Mouse (Mus musculus): ENCODE data around the gene Rbak.
"Not testable (repeated sequence)": the region's sequence is repeated elsewhere in the genome, so short reads cannot be mapped to it uniquely, and the experiment has no call there.

The Rbak gene

DNA sequence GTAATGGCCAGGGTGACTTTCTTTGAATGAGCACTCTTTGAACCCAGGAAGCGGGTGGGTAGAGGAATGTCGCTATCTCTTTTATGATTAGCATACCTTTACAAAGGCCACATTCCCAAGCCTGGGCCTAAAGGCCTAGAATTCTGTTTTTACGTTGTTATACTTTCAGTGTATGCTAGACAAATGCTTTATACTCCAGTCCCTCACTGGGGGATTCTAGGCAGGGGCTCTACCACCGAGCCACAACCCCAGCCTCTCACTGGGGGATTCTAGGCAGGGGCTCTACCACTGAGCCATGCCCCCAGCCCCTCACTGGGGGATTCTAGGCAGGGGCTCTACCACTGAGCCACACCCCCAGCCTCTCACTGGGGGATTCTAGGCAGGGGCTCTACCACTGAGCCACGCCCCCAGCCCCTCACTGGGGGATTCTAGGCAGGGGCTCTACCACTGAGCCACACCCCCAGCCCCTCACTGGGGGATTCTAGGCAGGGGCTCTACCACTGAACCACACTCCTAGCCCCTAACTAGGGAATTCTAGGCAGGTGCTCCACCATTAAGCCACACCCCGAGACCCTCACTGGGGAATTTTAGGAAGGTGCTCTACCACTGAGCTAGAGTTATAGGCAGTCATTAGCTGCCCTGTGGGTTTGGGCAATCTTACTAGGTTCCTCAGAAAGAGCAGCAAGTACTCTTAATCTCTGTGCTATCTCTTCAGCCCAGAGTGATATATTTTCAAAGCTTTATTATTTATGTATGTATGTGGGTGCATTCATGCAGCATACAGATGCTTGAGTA lies 46.2 kb downstream of the Rbak start:
- DNase-seq (ENCODE audit: low spot score), result not testable (repeated sequence)

- DNase-seq (ENCODE audit: low spot score), result no peak
These were observed 47.5 kb downstream of the Rbak start for GRCm38 (mm10) chr5:143132935-143133514.

DNA sequence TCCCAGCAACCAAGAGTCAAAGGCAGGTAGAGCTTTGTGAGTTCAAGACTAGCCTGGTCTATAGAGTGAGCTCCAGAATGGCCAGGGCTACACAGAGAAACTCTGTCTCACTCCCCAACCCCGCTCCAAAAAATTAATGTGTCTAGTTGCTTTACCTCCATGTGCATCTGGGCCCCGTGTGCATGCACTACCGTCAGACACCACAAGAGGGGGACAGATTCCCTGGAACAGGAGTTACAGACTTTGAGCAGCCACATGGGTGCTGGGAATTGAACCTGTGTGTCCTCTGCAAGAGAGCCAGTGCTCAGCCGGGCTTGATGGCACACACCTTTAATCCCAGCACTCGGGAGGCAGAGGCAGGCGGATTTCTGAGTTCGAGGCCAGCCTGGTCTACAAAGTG lies 50.2 kb downstream of the Rbak start:
- no peak for DNase-seq (ENCODE audit: low spot score)

GRCm38 (mm10) chr5:143129101-143129500 lies 51.5 kb downstream of the Rbak start:
- no peak for DNase-seq (ENCODE audit: low spot score)

DNA sequence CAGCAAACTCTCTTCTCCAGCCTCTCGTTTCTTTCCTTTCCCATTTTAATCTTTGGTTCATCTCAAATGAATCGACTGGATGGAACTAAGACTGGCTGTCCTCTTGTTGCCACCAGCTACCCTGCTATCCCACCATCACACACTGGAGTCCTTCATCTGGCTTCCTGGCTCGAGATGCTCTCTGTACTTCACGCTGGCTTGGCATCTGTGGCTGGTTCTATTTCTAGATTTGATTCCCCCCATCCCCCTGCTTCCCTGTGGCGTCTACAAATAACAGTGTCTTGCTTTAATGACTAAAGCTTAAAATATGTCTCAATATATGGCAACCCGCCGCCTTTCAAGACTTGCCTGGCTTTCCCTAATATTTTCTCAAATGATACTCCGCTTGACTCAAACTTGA lies 52.7 kb downstream of the Rbak start:
- DNase-seq (ENCODE audit: low spot score), result no peak

- DNase-seq (ENCODE audit: low spot score), result no peak
These were observed 53.7 kb downstream of the Rbak start for GRCm38 (mm10) chr5:143126908-143127307.

DNA sequence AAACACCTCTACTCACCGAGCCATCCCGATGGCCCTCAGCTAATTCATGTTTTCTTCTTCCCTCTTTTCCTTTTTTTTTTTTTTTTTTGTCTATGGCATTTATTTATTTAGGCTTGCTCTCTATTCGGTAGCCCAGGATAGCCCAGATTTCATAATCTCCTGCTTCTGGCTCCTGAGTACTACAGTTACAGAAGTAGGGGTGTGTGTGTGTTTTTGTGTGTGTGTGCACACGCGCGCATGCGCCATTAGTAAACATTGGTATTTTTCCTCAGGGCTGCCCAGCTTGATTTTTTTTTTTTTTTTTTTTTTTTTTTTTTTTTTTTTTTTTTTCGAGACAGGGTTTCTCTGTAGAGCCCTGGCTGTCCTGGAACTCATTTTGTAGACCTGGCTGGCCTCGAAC lies 54.5 kb downstream of the Rbak start:
- DNase-seq (ENCODE audit: low spot score), result no peak

DNA sequence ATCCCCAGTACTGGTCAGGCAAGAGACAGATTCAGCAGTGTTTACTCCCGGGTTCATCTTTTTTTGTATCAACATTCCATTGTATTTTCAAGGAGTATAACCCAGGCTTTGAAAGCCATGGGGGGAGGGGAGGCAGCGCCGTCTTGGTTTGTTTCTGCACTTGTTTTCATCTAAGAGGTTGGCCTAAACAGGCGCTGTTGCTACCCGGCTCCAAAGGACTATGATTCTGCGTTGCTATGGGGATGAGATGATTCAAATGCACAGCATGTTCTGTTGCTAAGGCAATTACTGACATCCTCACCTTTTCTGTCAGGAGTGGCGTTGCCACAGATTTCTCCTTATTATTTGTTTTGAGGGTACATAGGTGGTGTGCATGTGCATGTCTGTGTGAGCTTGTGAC lies 55.0 kb downstream of the Rbak start:
- no peak for DNase-seq (ENCODE audit: low spot score)

- no peak for DNase-seq (ENCODE audit: low spot score)
These were observed 55.7 kb downstream of the Rbak start for GRCm38 (mm10) chr5:143124805-143125378.

DNA sequence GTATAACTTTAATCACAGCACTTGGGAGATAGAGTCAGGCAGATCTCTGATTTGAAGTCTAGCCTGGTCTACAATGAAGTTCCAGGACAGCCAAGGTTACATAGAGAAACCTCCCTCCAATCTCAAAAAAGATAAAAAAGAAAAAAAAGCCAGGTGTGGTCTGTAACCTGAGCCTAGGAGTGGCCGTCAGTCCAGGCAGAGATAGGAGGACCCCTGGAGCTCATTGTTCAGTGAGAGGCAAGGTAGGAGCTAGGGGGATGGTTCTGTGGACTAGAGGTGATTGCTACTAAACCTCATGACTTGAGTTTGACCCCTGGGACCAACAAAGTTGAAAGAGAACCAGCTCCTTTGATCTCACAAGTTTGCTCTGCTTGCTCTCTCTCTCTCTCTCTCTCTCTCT lies 57.9 kb downstream of the Rbak start:
- no peak for DNase-seq (ENCODE audit: low spot score)
